Mouse (Mus musculus) gastrocnemius, adult 8-10 months (tissue): ENCODE data around the gene Gm8922. TPM values are rescaled to one million over a fixed set of nuclear protein-coding genes. Genes with fewer than 3 reads are reported as not detected.
"Not testable (repeated sequence)": the region's sequence is repeated elsewhere in the genome, so short reads cannot be mapped to it uniquely, and the experiment has no call there.

ENCODE experiments used
- DNase-seq, 2 experiments: peaks; one replicate each; pipeline ENCODE4 v3.0.0; 2022; ENCODE audit warnings: low spot score in 2 of 2
- total RNA-seq, 4 experiments: library from RNA; stranded (reverse); gene quantifications; 2 replicates each; pipeline ENCODE4 v1.2.4; 2022

The Gm8922 gene
- total RNA-seq, result not detected

GRCm38 (mm10) chr5:11681659-11682058, at the start of gene Gm8922:
Gene Gm8922 (plus strand): TSS chr5:11681959.
- not testable (repeated sequence) for DNase-seq

Other genes with a start within 250 kb of the Gm8922 start
- not detected for gene Gm8906, start 179.3 kb upstream of the Gm8922 start, total RNA-seq
- not detected for gene Gm6460, start 87.0 kb upstream of the Gm8922 start, total RNA-seq
- gene Gm8926, start 88.6 kb downstream of the Gm8922 start, total RNA-seq, result not detected
- gene Gm6465, start 163.6 kb downstream of the Gm8922 start, total RNA-seq, result not detected
- not detected for gene 4933402N22Rik, start 236.1 kb downstream of the Gm8922 start, total RNA-seq